Mouse (Mus musculus) splenic B cell, adult 2 months (primary cell): Measurements from ENCODE around the gene Fnip2.

Experiments used
- DNase-seq: peaks from one replicate; pipeline ENCODE4 v3.0.0-alpha.2; 2011; ENCODE audit warnings: low read depth, low spot score
- H3K27me3 ChIP-seq: 2 replicates; pipeline ENCODE4 v1.6.1; 2012; ENCODE audit warnings: mild to moderate bottlenecking, low read length, moderate library complexity, mixed read lengths; ENCODE audit not compliant: control insufficient read depth, poor library complexity, insufficient read depth, severe bottlenecking
- H3K36me3 ChIP-seq: 2 replicates; pipeline ENCODE4 v1.6.1; 2012; ENCODE audit warnings: mild to moderate bottlenecking, low read length, moderate library complexity, mixed read lengths; ENCODE audit not compliant: control insufficient read depth, poor library complexity, insufficient read depth, severe bottlenecking

The Fnip2 gene

DNA sequence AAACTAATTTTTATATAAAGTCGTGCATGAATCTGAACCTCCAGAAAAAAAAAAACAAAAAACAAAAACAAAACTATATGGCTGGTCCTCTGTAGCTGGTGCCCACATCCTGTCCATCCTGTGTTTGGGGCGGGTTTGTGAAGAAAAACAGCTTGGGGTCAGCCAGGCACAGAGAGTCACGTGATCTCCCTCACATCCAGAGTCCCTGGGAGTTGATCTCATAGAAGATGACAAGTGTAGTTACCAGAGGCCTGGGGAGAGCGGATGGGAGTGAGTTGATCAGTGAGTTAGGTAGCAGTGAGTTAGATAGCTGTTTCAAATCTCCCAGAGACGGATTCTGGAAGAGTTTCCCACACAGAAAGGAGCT is 157.0 kb downstream of the Fnip2 start:
- no peaks in the 10 kb centered on the region for H3K27me3 ChIP-seq
- no peaks in the 10 kb centered on the region for H3K36me3 ChIP-seq
- DNase-seq: no peak

DNA sequence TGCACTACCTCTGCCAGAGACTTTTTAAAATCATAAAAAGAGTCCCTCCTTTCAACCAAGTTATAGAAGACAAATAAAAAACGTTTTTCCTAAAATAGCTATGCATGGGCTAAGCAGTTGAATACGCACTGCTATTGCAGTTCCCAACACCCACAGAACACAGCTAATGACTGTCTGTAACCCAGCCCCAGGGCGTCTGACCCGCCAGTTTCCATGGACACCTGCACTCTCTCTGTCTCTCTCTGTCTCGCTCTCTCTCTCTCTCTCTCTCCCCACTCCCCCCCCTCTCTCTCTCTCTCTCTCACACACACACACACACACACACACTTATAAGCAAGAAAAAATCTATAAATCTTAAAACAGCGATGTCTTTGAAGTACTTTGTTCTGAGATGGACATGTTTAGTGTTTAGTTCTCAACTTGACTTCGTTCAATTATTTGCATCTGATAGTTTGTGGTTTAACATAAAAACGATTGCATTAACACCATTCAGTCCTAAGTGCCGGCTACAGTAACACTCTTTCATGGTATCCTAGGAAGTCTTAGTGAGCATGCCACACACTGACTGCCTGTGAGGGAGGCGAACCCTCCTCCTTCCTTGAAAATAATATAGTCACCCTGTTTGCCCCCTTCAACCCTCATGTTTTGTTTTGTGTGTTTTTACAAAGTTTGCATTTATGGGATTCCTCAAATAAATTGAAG is 157.5 kb downstream of the Fnip2 start:
- DNase-seq: no peak
- Histone ChIP-seq H3K36me3 (no peaks in the 10 kb centered on the region), H3K27me3 (no peaks in the 10 kb centered on the region)

DNA sequence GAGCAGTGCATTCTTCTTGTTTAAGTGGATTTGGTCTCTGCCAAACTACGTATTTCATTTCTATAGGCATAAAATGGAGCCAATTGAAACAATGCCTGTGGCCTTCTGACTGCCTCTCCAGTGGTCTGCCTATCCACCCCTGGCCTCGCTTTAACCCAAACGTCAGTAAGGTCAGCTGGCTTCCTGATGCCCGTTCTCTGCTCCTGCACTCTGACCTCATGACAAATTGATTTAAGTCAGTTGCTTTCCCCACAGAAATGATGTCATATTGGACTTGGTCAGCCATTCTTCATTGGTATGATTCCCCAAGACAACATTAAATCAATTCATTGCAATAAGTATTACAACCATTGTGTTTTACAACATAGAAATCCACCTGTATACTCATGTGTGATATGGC is 159.1 kb downstream of the Fnip2 start:
- Histone ChIP-seq H3K36me3 (no peaks in the 10 kb centered on the region), H3K27me3 (no peaks in the 10 kb centered on the region)
- DNase-seq: no peak
